Mouse (Mus musculus) embryo, embryonic 11.5 days (tissue): ENCODE measurements around the gene Frat1.

ENCODE experiments used
- DNase-seq: peaks from one replicate; pipeline ENCODE4 v3.0.0-alpha.2; 2012; ENCODE audit warnings: low read depth, low spot score

Frat1 gene

GRCm38 (mm10) chr19:41816410-41816809 lies 13.4 kb upstream of the Frat1 start:
- no peak for DNase-seq

- DNase-seq: no peak
Measured at GRCm38 (mm10) chr19:41816915-41817314, 12.9 kb upstream of the Frat1 start.

GRCm38 (mm10) chr19:41817325-41817724 lies 12.4 kb upstream of the Frat1 start:
- no peak for DNase-seq

GRCm38 (mm10) chr19:41818749-41819148 lies 11.0 kb upstream of the Frat1 start:
- DNase-seq: no peak

GRCm38 (mm10) chr19:41821436-41821835 lies 8.3 kb upstream of the Frat1 start:
- DNase-seq: no peak

GRCm38 (mm10) chr19:41822589-41822988 lies 7.2 kb upstream of the Frat1 start:
- DNase-seq: no peak

- DNase-seq: no peak
Measured at GRCm38 (mm10) chr19:41824950-41825349, 4.8 kb upstream of the Frat1 start.

- no peak for DNase-seq
Measured at GRCm38 (mm10) chr19:41826529-41826928, 3.2 kb upstream of the Frat1 start.

GRCm38 (mm10) chr19:41828941-41829340 lies 829 bp upstream of the Frat1 start:
- DNase-seq: no peak

GRCm38 (mm10) chr19:41830106-41831031 lies 599 bp downstream of the Frat1 start:
- DNase-seq: no peak

- no peak for DNase-seq
Measured at GRCm38 (mm10) chr19:41831101-41831570, 1.4 kb downstream of the Frat1 start.

- DNase-seq: no peak
Measured at GRCm38 (mm10) chr19:41831718-41832391, 2.1 kb downstream of the Frat1 start.

- no peak for DNase-seq
Measured at GRCm38 (mm10) chr19:41832501-41833201, 2.9 kb downstream of the Frat1 start.

GRCm38 (mm10) chr19:41835407-41835806 lies 5.6 kb downstream of the Frat1 start:
- no peak for DNase-seq

- no peak for DNase-seq
Measured at GRCm38 (mm10) chr19:41835816-41836215, 6.0 kb downstream of the Frat1 start.

- DNase-seq: no peak
Measured at GRCm38 (mm10) chr19:41836719-41837118, 6.9 kb downstream of the Frat1 start.

- DNase-seq: no peak
Measured at GRCm38 (mm10) chr19:41837194-41837916, 7.6 kb downstream of the Frat1 start.

- no peak for DNase-seq
Measured at GRCm38 (mm10) chr19:41837917-41838261, 8.1 kb downstream of the Frat1 start.

- DNase-seq: no peak
Measured at GRCm38 (mm10) chr19:41838808-41839207, 9.0 kb downstream of the Frat1 start.

- no peak for DNase-seq
Measured at GRCm38 (mm10) chr19:41839685-41840084, 9.9 kb downstream of the Frat1 start.

GRCm38 (mm10) chr19:41841105-41841750 lies 11.5 kb downstream of the Frat1 start:
- no peak for DNase-seq
